Mouse (Mus musculus): ENCODE data around the gene Gm10840.

DNA sequence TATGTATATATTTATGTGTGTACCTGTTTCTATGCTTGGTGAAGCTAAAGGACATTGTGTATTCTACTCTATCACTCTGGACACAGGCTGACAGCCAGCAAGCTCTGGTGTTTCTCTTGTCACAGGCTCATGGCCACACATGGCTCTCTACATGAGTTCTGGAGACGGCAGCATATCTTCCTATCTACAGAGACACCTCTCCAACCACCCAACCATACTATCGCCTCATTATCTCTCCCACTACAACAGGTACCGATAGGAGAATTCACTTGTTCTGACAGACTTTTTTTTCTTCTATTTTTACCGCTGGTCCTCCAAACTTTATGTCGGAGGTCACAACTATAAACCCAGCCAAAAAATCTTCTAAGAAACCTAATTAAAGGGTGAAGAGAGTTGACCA, 31.6 kb downstream of the Gm10840 start:
- no peak for TF ChIP-seq ZNF384 (IDR thresholded peaks at IDR 0.05; ENCODE audit: low read depth, low read length)
- no peak for TF ChIP-seq HCFC1 (IDR thresholded peaks at IDR 0.05; ENCODE audit: borderline replicate concordance, insufficient read depth, low read length)
- TF ChIP-seq MAFK (IDR thresholded peaks at IDR 0.05; ENCODE audit: insufficient read depth, low read depth, low read length): no peak

Measured in ES-E14 (cell line).